Mouse (Mus musculus) spleen, adult 2 months (tissue): ENCODE data around the gene Gm26661. TPM values are rescaled to one million over a fixed set of nuclear protein-coding genes. Genes with fewer than 3 reads are reported as not detected.

Experiments
- DNase-seq, 2 experiments: peaks; one replicate each; pipeline versions ENCODE4 v3.0.0 to v3.0.0-alpha.2; 2012 to 2021; ENCODE audit warnings: low spot score in 2 of 2, low read depth in 1 of 2
- H3K27ac ChIP-seq: fragments of 200-500 bp; 2 replicates; pipeline ENCODE4 v1.5.1; 2012; ENCODE audit warnings: low read length, inconsistent platforms; ENCODE audit not compliant: insufficient read depth
- H3K27me3 ChIP-seq: fragments of 200-500 bp; 2 replicates; pipeline ENCODE4 v1.6.1; 2012; ENCODE audit warnings: mild to moderate bottlenecking, moderate library complexity, low read length, inconsistent platforms; ENCODE audit not compliant: control insufficient read depth, insufficient read depth
- H3K36me3 ChIP-seq: fragments of 200-500 bp; 2 replicates; pipeline ENCODE4 v1.6.1; 2012; ENCODE audit warnings: mild to moderate bottlenecking, low read length, inconsistent platforms; ENCODE audit not compliant: control insufficient read depth, insufficient read depth
- H3K4me1 ChIP-seq: fragments of 200-500 bp; 2 replicates; pipeline ENCODE4 v1.6.1; 2011; ENCODE audit warnings: inconsistent platforms; ENCODE audit not compliant: control insufficient read depth, insufficient read depth, insufficient read length
- H3K4me3 ChIP-seq: fragments of 200-500 bp; 2 replicates; pipeline ENCODE4 v1.5.1; 2011; ENCODE audit warnings: mild to moderate bottlenecking, inconsistent platforms; ENCODE audit not compliant: insufficient read depth, insufficient read length; ENCODE audit errors: extremely low read depth
- CTCF ChIP-seq: fragments of 200-500 bp; IDR thresholded peaks from 2 replicates; pipeline ENCODE4 v1.5.1; 2011; ENCODE audit warnings: mild to moderate bottlenecking, inconsistent platforms; ENCODE audit not compliant: insufficient read depth, insufficient read length, insufficient replicate concordance; ENCODE audit errors: extremely low read depth
- POLR2A ChIP-seq: fragments of 200-500 bp; IDR thresholded peaks from 2 replicates; pipeline ENCODE4 v1.6.1; 2011; ENCODE audit warnings: low read depth, low read length, inconsistent platforms
- WGBS: fragments of 180-500 bp; shearing (Covaris S2); methylation state at CpG from one replicate; pipeline ENCODE4 v1.1.7; 2018; 5-methylcytosine and 5-hydroxymethylcytosine counted together
- polyA plus RNA-seq: library from polyadenylated mRNA; depleted of rRNA; stranded (reverse); fragments of >200 nt; gene quantifications from 2 replicates; pipeline ENCODE4 v1.2.3, GENCODE M21; 2012; rRNA removed

Gm26661 gene
- polyA plus RNA-seq: not detected in 2 replicates

GRCm38 (mm10) chr14:7791532-7792159 lies at the start of gene Gm26661:
Gm26661 (plus strand) TSS chr14:7791587.
- peak within 1 kb of the TSS; percentile 44; the same call in 1 of the 2 replicates for H3K4me3 ChIP-seq
- H3K36me3 ChIP-seq: no peaks in the 10 kb centered on the region
- TF ChIP-seq CTCF: no peak
- no peak for TF ChIP-seq POLR2A
- DNase-seq: peak in 1 of 2 experiments; percentile 7
- 7% methylated on average over 30 of the region's 30 CpGs for WGBS
- H3K27ac ChIP-seq: no peak within 1 kb of the TSS
- H3K27me3 ChIP-seq: 0 out of 2 replicates have a peak, but pooled peaks cover 5% of the 10 kb centered on the region
- H3K4me1 ChIP-seq: no peaks in the 10 kb centered on the region; the same call in 1 of the 2 replicates

DNA sequence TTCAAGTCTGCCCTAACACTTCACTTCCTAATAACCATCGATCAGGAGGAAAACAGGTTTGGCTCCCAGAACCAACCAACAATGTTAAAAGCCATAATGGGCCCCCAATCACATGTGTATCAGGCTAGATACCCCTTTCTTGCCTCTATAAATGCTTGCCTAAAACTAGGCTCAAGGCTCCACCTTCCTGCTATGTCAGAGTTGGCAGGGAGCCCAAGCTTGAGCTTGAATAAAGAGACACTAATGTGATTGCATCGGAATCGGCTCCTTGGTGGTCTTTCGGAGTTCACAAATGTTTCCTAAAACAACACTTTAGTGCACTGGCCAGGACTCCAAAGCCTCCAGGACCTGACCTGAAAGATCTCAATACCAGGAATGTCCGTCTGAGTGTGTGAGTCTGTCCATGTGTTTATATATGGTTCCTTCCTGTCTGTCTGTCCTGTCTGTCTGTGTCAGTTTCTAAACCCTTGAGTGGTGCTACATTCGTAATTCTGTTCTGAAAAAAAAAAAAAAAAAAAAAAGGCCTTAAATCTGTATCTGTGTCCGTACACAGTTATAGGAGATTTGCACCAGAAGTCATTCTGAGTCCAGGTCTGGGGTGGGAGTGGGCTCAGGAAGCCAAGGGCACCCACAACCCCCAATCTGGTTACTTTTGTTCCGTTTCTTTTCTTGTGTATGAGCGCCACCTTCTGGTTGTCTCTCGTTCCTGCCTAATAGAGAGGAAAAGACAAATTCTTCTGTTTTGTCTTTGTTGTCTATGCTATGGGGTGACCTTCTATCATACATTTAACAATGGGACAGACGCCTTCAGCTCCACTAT lies 42.2 kb upstream of the Gm26661 start:
- no peak for TF ChIP-seq POLR2A
- TF ChIP-seq CTCF: peak; percentile 30; the same call in 1 of the 2 replicates
- Histone ChIP-seq H3K4me1 (no peaks in the 10 kb centered on the region), H3K4me3 (no peak overlapping the region), H3K36me3 (no peaks in the 10 kb centered on the region), H3K27ac (no peak overlapping the region), H3K27me3 (no peaks in the 10 kb centered on the region)
- DNase-seq: peak in 1 of 2 experiments; percentile 1
- 38% methylated on average over 11 of the region's 11 CpGs for WGBS

- H3K4me3 ChIP-seq: no peak overlapping the region
- no peaks in the 10 kb centered on the region for H3K27me3 ChIP-seq
- H3K4me1 ChIP-seq: no peaks in the 10 kb centered on the region
- 45% methylated on average over 4 of the region's 4 CpGs for WGBS
- H3K36me3 ChIP-seq: no peaks in the 10 kb centered on the region
- no peak for DNase-seq
- TF ChIP-seq CTCF: no peak
- H3K27ac ChIP-seq: no peak overlapping the region
These were observed 41.7 kb upstream of the Gm26661 start for GRCm38 (mm10) chr14:7749764-7750089.

GRCm38 (mm10) chr14:7765569-7766314 lies 25.6 kb upstream of the Gm26661 start:
- Histone ChIP-seq H3K4me3 (no peak overlapping the region), H3K27me3 (no peaks in the 10 kb centered on the region), H3K36me3 (no peaks in the 10 kb centered on the region), H3K27ac (no peak overlapping the region), H3K4me1 (no peaks in the 10 kb centered on the region)
- peak; percentile 72 to 76 for DNase-seq
- TF ChIP-seq CTCF (peak; percentile 95), POLR2A (no peak)
- WGBS: 13% methylated on average over 9 of the region's 9 CpGs

DNA sequence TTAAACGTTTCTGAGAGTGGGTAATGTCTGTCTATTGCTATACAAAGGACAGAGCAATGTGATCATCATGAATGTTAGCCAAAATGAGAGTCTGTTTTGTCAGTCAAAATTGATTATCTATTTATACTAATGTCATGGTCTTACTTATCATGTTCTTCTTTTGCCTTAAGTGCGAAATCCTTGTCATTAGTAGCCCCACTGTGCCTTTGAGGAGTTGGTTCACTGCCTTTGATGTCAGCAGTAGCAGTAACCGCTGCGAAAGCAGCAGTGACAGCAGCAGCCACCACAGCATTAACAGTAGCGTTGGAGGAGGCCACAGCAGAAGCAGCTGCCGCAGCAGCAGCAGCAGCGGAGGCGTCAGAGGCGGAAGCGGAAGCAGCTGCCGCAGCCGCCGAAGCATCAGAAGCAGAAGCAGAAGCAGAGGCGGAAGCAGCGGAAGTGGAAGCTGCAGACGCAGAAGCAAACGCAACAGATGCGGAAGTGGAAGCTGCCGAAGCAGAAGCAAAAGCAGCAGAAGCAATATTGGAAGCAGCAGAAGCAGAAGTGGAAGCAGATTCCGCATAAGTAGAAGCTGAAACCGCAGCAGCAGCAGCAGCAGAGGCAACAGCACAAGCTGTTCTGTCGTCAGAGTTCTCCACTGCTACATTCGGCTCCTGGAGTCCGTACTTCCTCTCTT lies 17.5 kb upstream of the Gm26661 start:
- Histone ChIP-seq H3K4me3 (peak overlapping the region; percentile 53), H3K27me3 (no peaks in the 10 kb centered on the region), H3K27ac (peak overlapping the region; percentile 90), H3K4me1 (no peaks in the 10 kb centered on the region; the same call in 1 of the 2 replicates), H3K36me3 (no peaks in the 10 kb centered on the region)
- WGBS: 13% methylated on average over 24 of the region's 24 CpGs
- peak; percentile 70 to 88 for DNase-seq
- peak; percentile 28; the same call in 1 of the 2 replicates for TF ChIP-seq POLR2A
- no peak for TF ChIP-seq CTCF

DNA sequence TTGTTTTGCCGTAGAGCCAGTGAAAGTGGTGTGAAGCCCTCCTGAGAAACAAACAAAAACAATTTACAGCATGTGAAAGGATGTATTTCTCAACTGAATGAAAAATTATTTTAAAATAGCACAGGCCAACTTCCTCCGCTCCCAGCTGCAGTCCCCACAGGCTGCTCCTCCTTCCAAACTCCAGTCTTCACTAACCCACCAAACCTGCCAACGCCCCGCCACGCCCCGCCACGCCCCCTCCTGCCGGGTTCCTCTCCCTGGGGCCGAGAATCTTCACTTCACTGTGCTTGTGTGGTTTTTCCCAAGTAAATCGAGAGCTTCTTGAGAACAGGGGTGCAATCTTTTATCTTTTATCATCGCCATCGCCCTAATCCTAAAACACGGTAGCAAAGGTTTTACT lies 5.3 kb upstream of the Gm26661 start:
- Histone ChIP-seq H3K27me3 (no peaks in the 10 kb centered on the region), H3K4me1 (no peaks in the 10 kb centered on the region; the same call in 1 of the 2 replicates), H3K4me3 (no peak overlapping the region), H3K27ac (no peak overlapping the region), H3K36me3 (no peaks in the 10 kb centered on the region)
- 52% methylated on average over 13 of the region's 13 CpGs for WGBS
- TF ChIP-seq CTCF (no peak), POLR2A (no peak)
- DNase-seq: no peak
